Mouse (Mus musculus) heart, adult 8-10 months (tissue): ENCODE results near the gene Alkbh3. TPM values are rescaled to one million over a fixed set of nuclear protein-coding genes. Genes with fewer than 3 reads are reported as not detected.

Experiments
- DNase-seq: peaks from one replicate; pipeline ENCODE4 v3.0.0; 2022; ENCODE audit warnings: low spot score
- total RNA-seq, 4 experiments: library from RNA; stranded (reverse); gene quantifications; 2 replicates each; pipeline ENCODE4 v1.2.4; 2022

Gene Alkbh3
- 10 to 100 TPM; 50.2 to 61.7 (median 59.9) TPM for total RNA-seq

- DNase-seq = peak; percentile 90
Measured at GRCm38 (mm10) chr2:94010335-94011291, at the start of gene Alkbh3. Alkbh3 (minus strand) TSS chr2:94010807.

GRCm38 (mm10) chr2:94059459-94059858, 48.9 kb upstream of the Alkbh3 start:
- DNase-seq = no peak

GRCm38 (mm10) chr2:94054813-94055212, 44.2 kb upstream of the Alkbh3 start:
- peak; percentile 18 for DNase-seq

DNA sequence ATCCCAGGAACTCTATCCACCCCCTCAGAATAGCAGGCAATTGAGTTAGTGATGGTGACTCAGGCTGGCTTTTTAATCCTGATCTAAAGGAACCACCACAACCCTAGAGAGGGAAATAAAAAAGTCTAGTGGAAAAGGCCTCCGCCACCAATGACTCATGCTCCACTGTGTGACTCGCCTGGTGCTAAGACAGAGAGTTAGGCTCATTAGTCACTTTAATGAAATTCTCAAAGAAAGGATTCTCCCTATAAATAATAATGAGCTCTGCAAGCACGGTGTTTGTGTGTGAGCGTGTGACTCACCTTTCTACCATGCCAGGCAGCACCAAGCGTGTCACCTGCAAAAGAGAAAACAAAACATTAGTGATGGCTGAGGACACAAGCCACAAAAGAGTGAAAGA, 41.3 kb upstream of the Alkbh3 start:
- DNase-seq = no peak

DNA sequence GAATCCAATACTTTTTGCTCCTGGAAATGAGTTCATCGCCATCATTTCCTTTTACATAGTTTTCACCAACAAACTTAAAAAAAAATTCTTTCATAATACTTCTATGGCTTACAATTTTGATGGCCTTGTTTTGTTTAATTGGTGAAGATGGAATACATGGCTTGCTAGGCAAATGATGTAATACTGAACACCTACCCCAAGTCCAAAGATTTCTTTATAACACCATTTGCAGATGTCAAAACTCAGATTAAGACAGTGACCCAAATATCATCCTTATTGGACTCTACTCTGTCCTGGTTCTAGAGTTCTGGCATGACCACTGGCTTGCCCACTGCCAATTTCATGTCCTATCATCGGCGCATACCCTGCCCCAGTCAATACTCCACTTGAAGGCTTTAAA, 40.3 kb upstream of the Alkbh3 start:
- no peak for DNase-seq

DNA sequence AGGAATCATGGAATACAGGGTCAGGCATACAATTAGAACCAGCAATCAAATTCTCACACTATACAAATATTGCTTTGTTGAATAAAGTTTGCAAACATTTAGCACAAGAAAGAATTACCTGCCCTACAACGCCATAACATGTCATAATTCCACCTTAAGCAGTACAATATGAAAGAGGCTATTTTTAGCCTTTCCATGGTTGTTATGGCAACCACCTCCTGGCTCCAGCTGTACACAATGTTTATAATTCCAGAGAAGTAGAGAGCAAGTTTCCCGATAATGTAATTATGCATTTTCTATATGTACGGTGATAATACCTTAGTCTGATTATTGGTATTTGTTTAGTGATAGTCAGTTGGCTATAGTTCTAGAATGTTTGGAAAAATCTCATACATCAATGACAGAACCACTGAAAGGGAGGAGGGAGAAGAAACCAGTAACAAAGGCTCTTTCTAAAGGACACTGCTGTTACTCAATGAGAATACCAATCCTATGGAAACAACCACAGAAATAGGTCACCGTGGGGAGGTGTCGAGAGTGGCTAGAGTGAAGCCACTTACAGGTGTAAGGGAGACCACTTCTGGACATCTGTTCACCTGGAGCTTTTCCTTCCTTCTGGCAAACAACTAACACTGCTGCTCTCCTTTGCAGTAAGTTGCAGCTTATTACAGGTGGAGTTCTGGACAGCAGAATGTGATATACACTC, 39.0 kb upstream of the Alkbh3 start:
- DNase-seq = no peak

DNA sequence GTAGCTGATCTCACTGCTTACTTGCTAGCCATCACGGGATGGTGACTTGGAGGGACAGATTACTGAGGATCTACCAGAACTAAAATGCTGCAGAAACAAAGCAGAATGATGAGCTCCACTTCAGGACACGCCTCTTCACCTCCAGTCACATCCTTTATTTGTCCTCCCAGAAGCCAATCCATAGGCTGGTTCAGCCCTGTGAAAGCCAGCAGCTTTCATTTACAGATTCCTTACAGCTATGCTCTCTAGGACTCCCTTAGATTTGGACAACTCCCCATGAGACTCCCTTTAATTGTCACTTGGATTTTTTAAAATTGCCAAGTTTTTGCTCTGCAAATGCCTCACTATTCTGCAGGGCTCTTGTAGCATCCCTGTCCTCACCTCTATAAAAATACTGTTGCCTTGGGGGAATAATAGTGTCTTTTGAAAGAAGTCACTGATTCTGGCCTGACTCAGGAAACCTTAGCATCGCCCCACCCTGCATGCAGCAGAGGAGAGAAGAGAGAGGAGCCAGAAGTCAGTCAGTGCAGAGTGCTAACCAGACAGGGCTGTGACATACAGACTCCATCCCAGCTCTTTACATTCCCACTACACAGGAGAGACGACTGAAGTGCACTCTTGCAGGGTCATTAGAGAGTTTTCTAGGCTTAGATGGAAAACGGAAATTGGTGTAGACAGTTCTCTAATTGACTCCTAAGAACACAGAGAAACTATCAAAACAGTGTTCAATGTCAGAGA, 38.3 kb upstream of the Alkbh3 start:
- no peak for DNase-seq

- DNase-seq = no peak
Measured at GRCm38 (mm10) chr2:94048271-94048670, 37.7 kb upstream of the Alkbh3 start.

GRCm38 (mm10) chr2:94045411-94046090, 34.9 kb upstream of the Alkbh3 start:
- DNase-seq = peak; percentile 27

GRCm38 (mm10) chr2:94044174-94044573, 33.6 kb upstream of the Alkbh3 start:
- no peak for DNase-seq

- no peak for DNase-seq
Measured at GRCm38 (mm10) chr2:94043662-94044061, 33.1 kb upstream of the Alkbh3 start.

DNA sequence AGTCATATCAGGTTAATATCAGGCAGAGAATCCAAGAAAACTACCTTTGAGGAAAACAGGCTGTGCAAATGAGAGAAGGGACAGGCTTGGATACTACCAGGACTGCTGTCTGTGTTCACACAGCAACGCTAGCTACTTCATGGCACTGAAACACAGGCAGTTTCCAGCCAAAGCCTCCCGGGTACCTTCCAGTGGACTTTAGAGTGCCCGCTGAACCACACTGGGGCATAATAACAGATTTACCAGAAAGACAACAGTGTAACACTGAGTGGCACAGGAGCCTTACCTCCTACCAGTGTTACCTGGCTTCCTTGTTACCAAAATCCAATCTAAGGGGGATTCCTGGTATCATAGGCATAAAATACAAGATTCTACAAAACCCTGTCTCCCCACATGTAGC, 31.9 kb upstream of the Alkbh3 start:
- DNase-seq = no peak

DNA sequence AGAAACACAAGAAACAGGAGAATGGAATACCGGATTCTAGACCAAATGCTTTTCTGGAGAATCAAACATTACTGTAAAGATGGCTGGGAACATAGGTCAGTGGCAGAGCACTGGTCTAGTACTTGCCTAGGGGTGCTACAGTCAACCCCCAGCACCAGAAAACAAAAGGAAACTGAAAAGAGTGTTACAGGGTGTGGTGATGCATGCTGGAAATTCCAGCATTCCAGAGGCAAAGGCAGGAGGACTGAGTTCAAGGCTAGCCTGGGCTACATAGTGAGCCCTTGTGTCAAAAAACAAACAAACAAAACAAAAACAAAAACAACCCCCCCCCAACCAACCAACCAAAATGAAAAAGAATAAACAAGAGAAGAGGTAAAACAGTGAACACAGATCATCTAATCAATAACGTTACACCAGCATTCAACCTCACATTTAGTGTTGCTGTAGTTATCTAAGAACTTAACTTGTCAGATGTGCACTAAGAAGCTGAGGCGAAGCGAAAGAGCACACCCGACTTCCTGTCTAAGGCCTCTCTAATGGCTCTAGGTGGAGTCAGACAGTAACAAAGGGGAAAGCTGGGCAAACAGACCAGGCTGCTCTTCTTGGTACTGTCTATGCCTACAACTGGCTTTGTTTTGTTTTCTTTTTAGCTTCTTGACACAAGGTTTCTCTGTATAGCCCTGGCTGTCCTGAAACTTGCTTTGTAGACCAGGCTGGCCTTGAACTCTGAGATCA, 30.0 kb upstream of the Alkbh3 start:
- DNase-seq = no peak

DNA sequence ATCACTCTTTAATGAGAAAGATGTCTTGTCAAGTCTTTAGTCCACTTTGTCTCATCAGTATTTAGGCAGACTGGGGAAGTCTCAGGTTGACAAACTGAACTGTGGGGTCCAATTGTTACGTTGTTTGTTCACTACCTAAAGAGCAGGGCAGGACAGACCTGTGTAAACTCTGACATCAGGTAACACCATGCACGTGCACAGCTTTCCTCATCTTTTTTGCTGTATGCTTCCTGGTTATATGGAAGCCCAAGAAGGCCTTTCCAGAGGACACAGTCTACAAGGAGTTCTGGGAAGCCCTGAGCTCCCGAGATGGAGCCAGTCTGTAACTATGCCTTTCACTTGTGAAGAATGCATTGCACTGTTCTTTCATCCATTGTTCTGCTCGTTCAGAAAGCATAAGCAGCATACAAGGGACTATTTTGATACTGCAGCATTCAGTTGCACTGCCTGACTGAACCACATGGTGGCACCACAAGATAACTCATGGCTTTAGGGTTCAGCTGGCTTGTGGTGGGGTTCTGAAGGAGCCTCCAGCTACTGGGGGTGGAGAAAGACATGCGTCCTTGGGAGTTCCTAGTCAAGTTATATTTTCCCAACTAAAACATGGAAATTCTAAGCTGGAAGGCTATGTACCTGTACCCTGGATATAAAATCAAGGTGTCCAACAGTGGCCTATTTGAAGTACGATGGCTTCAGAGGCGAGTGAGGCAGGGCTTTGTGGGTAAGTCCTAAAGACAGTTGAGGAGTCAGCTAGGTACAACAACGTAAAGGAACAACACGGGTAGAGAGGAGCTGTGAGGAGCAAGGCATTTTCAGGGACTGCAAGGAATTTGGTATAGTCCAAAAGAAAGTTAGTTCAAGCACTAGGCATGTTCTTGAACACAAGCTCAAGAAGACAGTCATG, 25.1 kb upstream of the Alkbh3 start:
- DNase-seq = peak; percentile 66

DNA sequence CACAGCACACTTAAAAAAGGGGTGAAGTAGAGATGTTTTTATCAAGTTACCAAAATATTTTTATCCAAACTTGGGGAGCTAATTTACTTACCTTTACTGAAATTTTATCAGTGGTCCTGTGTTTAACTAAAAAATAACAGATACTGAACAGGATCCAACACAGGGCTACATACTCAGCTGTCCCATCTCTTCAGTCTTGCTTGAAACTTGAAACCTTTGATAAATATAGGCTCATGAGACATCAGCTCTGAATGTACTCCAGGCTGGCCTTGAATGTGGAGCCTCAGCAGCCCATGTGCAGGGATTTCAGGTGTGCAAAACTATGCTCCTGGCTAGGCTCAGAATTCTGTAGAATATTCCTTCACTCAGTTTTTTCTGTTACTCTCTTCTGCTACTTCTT, 20.0 kb upstream of the Alkbh3 start:
- no peak for DNase-seq

DNA sequence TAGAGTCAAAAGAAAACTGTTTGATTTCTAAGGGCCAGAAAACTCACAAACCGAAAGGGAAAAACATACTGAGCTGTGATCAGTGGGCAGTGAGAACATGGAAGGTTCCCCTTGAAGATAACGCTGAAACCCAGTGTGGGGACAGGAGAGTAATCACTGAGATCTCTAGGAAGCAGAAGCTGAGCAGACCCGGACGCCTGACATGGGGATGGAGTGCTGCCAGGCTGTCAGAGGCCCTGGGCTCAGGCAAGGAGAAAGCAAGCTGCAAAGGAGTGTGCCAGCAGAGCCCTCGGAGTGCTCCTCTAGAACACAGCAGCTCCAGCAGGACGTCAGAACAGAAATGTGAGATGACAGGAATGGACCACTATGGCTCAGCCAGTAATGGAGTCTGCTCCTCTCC, 14.0 kb upstream of the Alkbh3 start:
- DNase-seq = no peak

GRCm38 (mm10) chr2:94002331-94002730, 8.3 kb downstream of the Alkbh3 start:
- peak; percentile 86 for DNase-seq

GRCm38 (mm10) chr2:94001918-94002317, 8.7 kb downstream of the Alkbh3 start:
- no peak for DNase-seq

GRCm38 (mm10) chr2:94001411-94001810, 9.2 kb downstream of the Alkbh3 start:
- DNase-seq = no peak

- no peak for DNase-seq
Measured at GRCm38 (mm10) chr2:93996254-93996653, 14.4 kb downstream of the Alkbh3 start, which contains the start of gene Gm27027. Gm27027 (minus strand) TSS chr2:93996354.
